Mouse (Mus musculus): ENCODE results near the gene Zfr2. TPM values are rescaled to one million over a fixed set of nuclear protein-coding genes. Genes with fewer than 3 reads are reported as not detected.

Zfr2 gene
- polyA plus RNA-seq, 1 experiment from 2014 or later: 3.2 TPM

DNA sequence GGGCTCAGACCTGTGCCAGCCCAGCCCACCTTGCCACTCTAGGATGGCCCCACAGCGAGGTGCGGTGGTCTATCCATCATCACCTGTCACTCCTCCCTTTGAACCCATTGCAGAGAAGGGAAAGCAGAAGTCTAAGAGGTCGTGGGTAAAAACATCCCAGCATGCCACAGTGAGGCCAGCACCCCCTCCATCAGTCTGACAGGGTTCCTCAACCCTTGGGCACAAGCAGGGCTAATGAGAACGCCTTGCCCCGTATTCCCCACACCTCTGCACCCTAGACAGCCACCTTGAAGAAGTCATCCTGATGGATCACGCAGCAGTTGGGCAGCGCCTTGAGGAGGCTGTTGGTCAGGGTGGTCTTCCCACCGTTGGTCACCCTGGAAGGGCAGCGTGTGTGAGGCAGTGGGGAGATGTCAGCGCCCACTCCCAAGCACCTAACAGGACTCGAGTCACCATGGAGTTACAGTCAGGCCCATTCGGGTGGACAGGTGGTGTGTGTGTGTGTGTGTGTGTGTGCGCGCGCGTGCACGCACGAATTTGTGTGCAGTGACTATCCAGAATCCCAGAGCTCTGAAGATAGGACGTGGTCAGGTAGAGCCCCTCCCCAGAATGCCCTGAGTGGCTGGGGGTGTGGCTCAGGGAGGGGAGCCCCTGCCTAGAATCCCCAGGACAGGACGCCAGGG is 32.2 kb upstream of the Zfr2 start:
- WGBS: 76% methylated on average over 20 of the region's 20 CpGs
- no peaks in the 10 kb centered on the region for H3K36me3 ChIP-seq (ENCODE audit: control insufficient read depth, insufficient read depth)
- H3K4me2 ChIP-seq (replicated peaks; ENCODE audit: low read depth): no peak overlapping the region
- no peak for ATAC-seq
- TF ChIP-seq CTCF (IDR thresholded peaks at IDR 0.05; ENCODE audit: low read depth): no peak
- no peaks in the 10 kb centered on the region for H3K27me3 ChIP-seq (replicated peaks; ENCODE audit: control insufficient read depth, insufficient read depth, low read length)
- H3K9ac ChIP-seq (ENCODE audit: low read depth, low read length): no peak overlapping the region
- H3K4me1 ChIP-seq (replicated peaks; ENCODE audit: control insufficient read depth, insufficient read depth, low read length): 0 out of 2 replicates have a peak, but pooled peaks cover 2% of the 10 kb centered on the region
- no peak overlapping the region for H3K27ac ChIP-seq (ENCODE audit: low read depth, low read length)
- H3K9me3 ChIP-seq (ENCODE audit: control insufficient read depth): no peaks in the 10 kb centered on the region
- no peak overlapping the region for H3K4me3 ChIP-seq (ENCODE audit: low read depth, low read length)

DNA sequence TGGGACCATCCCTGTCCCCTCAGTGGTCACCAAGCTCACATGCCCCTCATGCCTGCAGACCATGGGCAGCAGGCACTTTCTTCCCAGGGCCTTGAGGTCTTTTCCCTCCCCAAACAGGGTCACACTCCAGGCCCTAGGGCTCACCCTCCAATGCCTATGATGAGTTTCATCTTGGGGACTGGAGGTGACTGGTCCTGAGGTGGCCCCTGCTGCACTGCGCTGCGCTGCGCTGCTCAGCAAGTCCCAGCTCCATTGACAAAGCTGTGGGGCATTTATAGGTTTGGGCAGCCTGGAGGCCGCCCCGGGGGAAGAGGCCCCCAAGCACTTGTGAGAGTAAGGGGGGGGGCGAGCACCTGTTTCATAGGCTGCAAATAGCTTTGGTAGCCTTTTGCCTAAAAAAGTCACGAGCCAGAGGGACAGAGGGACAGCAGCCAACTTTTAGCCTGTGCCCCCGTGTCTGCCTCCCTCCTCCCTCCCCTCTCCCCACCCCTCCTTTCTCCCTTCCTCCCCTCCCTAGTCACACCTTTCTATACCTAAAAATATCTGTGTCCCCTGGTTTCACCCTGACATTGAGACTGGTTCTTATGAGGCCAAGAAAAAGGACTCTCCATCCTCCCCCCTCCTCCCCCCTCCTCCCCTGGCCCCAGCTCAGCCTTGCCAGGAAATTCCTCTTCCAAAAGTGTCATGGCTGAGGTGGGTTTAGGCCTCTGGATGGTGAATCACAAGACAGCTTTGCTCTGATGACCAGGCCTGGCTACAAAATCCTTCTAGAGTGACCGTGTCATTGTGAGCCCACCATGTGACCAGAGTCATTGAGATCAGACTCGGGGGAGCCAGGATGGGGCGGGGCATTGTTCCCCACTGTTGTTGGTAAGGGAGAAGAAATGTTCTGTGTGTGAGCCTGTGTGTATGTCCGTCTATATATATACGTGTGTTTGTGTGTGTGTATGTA is 30.9 kb upstream of the Zfr2 start, which contains the start of gene Nmrk2:
Gene Nmrk2 (minus strand): TSS at position 245 of the 952 bp plus-strand sequence.
- Histone ChIP-seq H3K27ac (ENCODE audit: low read depth, low read length) (no peak within 1 kb of the TSS), H3K27me3 (replicated peaks; ENCODE audit: control insufficient read depth, insufficient read depth, low read length) (no peaks in the 10 kb centered on the region), H3K9ac (ENCODE audit: low read depth, low read length) (no peak within 1 kb of the TSS), H3K4me3 (ENCODE audit: low read depth, low read length) (no peak within 1 kb of the TSS), H3K9me3 (ENCODE audit: control insufficient read depth) (no peaks in the 10 kb centered on the region), H3K4me2 (replicated peaks; ENCODE audit: low read depth) (no peak within 1 kb of the TSS), H3K36me3 (ENCODE audit: control insufficient read depth, insufficient read depth) (no peaks in the 10 kb centered on the region), H3K4me1 (replicated peaks; ENCODE audit: control insufficient read depth, insufficient read depth, low read length) (0 out of 2 replicates have a peak, but pooled peaks cover 2% of the 10 kb centered on the region)
- WGBS: 62% methylated on average over 13 of the region's 13 CpGs
- no peak for TF ChIP-seq CTCF (IDR thresholded peaks at IDR 0.05; ENCODE audit: low read depth)
- no peak for ATAC-seq

DNA sequence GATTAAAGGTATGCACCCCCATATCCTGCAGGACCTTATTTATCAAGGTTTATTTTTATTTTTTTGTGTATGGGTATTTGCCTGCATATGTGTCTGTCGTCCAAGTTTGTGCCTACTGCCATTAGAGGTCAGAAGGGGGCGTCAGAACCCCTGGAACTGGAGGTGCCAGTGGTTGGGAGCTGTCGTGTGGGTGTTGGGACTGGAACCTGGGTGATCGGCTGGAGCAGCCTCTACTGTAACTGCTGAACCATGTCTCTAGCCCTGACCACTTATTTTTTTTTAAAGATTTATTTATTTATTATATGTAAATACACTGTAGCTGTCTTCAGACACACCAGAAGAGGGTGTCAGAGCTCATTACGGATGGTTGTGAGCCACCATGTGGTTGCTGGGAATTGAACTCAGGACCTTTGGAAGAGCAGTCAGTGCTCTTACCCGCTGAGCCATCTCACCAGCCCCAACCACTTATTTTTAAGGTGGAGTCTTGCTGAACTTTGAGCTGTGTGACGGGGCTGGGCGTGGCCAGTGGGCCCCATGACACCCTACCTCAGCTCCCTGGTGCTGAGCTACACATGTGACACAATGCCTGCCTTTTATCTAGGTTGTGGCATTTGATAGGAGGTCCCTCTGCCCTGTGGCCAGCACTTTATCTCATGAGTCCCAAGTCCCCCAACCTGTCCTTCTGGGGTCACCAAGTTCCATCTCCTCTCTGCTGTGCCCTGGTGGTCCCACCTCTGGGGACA is 29.8 kb upstream of the Zfr2 start:
- TF ChIP-seq CTCF (IDR thresholded peaks at IDR 0.05; ENCODE audit: low read depth): no peak
- Histone ChIP-seq H3K9me3 (ENCODE audit: control insufficient read depth) (no peaks in the 10 kb centered on the region), H3K9ac (ENCODE audit: low read depth, low read length) (no peak overlapping the region), H3K27ac (ENCODE audit: low read depth, low read length) (peak overlapping the region; percentile 37), H3K4me3 (ENCODE audit: low read depth, low read length) (no peak overlapping the region), H3K36me3 (ENCODE audit: control insufficient read depth, insufficient read depth) (no peaks in the 10 kb centered on the region), H3K4me2 (replicated peaks; ENCODE audit: low read depth) (no peak overlapping the region), H3K4me1 (replicated peaks; ENCODE audit: control insufficient read depth, insufficient read depth, low read length) (0 out of 2 replicates have a peak, but pooled peaks cover 2% of the 10 kb centered on the region), H3K27me3 (replicated peaks; ENCODE audit: control insufficient read depth, insufficient read depth, low read length) (no peaks in the 10 kb centered on the region)
- 52% methylated on average over 8 of the region's 8 CpGs for WGBS
- peak; percentile 89 for ATAC-seq

DNA sequence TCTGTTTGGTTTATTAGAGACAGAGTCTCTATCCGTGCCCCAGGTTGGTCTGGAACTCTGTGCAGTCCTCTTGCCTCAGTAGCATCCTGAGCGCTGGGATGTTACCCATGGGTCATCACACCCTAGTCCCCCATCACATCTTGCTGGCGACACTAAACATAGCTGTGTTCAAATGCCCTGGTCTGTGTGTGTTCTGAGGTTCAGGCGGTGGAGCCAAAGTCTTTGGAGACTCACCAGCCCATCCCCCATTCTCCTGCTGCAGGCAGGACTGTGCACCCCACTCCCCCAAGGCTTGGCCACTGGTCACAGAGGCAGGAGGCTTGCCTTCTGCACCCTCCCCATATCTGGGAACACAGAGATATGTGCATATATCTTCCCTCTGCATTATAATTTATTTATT is 28.8 kb upstream of the Zfr2 start:
- ATAC-seq: no peak
- 61% methylated on average over 4 of the region's 4 CpGs for WGBS
- no peaks in the 10 kb centered on the region for H3K9me3 ChIP-seq (ENCODE audit: control insufficient read depth)
- H3K36me3 ChIP-seq (ENCODE audit: control insufficient read depth, insufficient read depth): no peaks in the 10 kb centered on the region
- H3K9ac ChIP-seq (ENCODE audit: low read depth, low read length): no peak overlapping the region
- no peaks in the 10 kb centered on the region for H3K27me3 ChIP-seq (replicated peaks; ENCODE audit: control insufficient read depth, insufficient read depth, low read length)
- no peak overlapping the region for H3K4me2 ChIP-seq (replicated peaks; ENCODE audit: low read depth)
- TF ChIP-seq CTCF (IDR thresholded peaks at IDR 0.05; ENCODE audit: low read depth): no peak
- no peak overlapping the region for H3K4me3 ChIP-seq (ENCODE audit: low read depth, low read length)
- H3K4me1 ChIP-seq (replicated peaks; ENCODE audit: control insufficient read depth, insufficient read depth, low read length): 0 out of 2 replicates have a peak, but pooled peaks cover 2% of the 10 kb centered on the region
- peak overlapping the region; percentile 37; the same call in 1 of the 2 replicates for H3K27ac ChIP-seq (ENCODE audit: low read depth, low read length)

DNA sequence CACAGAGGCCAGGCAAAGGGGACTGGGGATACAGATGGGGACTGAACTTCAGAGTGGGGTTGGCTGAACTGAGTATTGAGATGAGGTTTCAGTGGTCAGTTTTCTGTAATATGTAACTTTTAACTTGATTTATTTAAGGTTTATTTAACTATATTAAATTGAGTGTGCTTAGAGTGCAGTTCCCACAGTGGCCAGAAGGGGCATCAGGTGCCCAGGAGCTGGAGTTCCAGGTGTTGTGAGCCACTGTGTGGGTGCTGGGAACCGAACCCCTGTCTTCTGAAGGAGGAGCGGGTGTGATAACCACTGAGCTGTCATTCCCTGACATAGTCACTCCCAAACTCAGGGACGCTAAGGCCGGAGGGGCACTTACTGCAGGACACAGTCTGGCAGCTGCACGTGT is 22.8 kb upstream of the Zfr2 start:
- no peak overlapping the region for H3K4me3 ChIP-seq (ENCODE audit: low read depth, low read length)
- no peak for ATAC-seq
- peak; percentile 45; the same call in 1 of the 2 replicates for TF ChIP-seq CTCF (IDR thresholded peaks at IDR 0.05; ENCODE audit: low read depth)
- WGBS: 97% methylated on average over 5 of the region's 5 CpGs
- no peak overlapping the region for H3K4me2 ChIP-seq (replicated peaks; ENCODE audit: low read depth)
- no peaks in the 10 kb centered on the region for H3K9me3 ChIP-seq (ENCODE audit: control insufficient read depth)
- H3K27ac ChIP-seq (ENCODE audit: low read depth, low read length): no peak overlapping the region
- no peaks in the 10 kb centered on the region for H3K36me3 ChIP-seq (ENCODE audit: control insufficient read depth, insufficient read depth)
- H3K4me1 ChIP-seq (replicated peaks; ENCODE audit: control insufficient read depth, insufficient read depth, low read length): no peaks in the 10 kb centered on the region
- H3K9ac ChIP-seq (ENCODE audit: low read depth, low read length): no peak overlapping the region
- no peaks in the 10 kb centered on the region for H3K27me3 ChIP-seq (replicated peaks; ENCODE audit: control insufficient read depth, insufficient read depth, low read length)
